Mouse (Mus musculus) frontal cortex, adult (tissue): Measurements from ENCODE around the gene Il2rg.

ENCODE experiments used
- ATAC-seq: cut with Nextera tagmentation; 2 replicates; pipeline ENCODE4 v1.9.2; 2017; ENCODE audit warnings: mild to moderate bottlenecking, moderate library complexity, mixed read lengths; ENCODE audit not compliant: low TSS enrichment

Il2rg gene

GRCm38 (mm10) chrX:101268025-101268754, at the start of gene Il2rg:
Il2rg (minus strand) TSS chrX:101268255.
- no peak for ATAC-seq

DNA sequence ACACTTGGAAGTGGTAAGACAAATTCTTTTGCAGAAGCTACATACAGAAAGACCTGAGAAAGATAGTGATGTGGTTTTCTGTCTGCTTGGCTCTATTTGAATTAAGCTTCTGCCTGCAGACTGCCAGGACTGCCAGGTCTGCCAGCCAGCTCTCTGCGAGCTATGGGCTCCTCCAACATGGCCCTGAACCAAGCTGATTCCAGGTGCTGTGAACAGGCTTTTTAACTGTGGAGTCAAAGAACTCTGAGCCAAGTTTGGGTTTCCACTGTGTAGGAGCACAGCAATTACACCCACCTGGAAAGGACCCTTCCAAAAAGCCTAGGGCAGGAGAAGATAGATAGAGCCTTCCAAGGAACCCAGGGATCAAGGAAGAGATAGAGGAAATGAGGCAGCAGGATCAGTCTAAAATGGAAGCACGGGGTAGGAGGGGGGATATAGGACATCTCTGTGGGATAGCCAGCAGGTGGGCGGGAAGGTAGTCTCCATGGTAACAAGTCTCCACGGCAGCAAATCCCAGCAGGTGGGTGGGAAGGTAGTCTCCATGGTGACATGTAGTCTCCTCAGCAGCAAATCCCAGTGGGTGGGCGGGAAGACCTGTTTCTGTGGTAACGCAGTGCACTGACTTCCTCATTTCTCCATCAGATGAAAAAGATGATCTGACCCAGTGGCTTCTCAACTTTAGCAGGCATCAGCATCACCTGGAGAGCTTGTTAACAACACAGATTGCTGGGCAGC, 45.7 kb upstream of the Il2rg start:
- ATAC-seq = peak; percentile 79

DNA sequence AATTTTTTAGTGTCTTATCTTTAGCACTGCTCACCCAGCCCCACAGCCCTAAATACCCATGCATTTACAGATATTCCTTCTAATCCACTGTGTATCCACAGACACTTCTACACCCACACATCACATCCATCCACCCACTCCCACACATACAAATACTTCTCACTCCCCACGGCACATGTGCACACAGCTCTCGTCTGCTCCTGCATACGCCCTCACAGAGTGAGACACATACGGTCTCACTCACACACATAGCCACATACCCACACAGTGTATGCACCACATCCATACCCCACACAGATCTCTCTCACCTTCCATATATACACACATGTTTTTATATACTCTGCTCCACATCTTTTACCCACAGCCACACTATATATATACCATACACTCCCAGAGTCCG, 41.2 kb upstream of the Il2rg start:
- peak; percentile 52 for ATAC-seq

DNA sequence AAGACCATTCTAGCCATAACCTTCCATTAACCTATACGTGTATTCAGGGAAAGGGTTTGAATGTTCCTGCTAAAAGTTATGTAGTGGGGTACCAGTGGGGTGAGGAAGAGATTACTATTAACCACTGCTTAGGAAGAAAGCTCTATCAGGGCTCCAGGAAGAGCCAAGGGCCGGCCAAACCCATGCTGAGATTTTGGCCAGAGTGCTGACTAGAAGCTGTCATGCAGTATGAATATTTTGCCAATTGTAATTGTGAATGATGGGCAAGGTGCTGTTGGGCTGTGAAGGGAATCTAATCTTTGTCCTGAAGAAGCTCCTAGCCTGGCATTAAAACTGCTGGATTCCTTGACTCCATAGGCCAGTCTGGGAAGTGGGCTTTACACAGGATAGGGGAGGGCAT, 36.6 kb upstream of the Il2rg start:
- no peak for ATAC-seq

- ATAC-seq = peak; percentile 36; the same call in 1 of the 2 replicates
Observed at GRCm38 (mm10) chrX:101301654-101302053, 33.6 kb upstream of the Il2rg start.

DNA sequence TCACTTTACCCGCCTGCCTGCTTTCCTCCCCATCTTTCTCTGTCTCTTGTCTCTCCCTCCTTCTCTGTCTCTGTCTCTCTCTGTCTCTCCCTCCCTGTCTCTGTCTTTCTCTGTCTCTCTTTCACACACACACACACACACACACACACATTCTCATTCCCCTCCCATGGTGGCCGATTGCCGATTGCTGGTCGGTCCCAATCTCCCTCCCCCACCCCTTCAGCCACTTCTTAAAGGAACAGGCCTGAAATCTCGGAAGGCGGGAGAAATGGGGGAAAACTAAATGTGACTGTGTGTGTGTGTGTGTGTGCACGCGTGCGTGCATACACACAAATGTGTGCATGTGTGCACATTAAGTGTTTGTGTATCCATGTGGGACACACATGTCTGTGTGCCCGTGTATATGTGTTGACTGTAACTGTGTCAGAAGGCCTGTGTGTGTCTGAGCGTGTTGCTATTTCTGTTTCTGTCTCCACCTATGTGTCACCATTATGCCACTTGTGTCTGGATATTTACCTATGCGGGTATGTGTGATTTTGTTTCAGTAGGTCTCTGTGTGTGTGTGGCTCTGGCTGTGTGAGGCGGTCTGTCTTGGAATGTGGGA, 32.5 kb upstream of the Il2rg start:
- ATAC-seq = 0 out of 2 replicates have a peak, but pooled peaks have one; percentile 12

DNA sequence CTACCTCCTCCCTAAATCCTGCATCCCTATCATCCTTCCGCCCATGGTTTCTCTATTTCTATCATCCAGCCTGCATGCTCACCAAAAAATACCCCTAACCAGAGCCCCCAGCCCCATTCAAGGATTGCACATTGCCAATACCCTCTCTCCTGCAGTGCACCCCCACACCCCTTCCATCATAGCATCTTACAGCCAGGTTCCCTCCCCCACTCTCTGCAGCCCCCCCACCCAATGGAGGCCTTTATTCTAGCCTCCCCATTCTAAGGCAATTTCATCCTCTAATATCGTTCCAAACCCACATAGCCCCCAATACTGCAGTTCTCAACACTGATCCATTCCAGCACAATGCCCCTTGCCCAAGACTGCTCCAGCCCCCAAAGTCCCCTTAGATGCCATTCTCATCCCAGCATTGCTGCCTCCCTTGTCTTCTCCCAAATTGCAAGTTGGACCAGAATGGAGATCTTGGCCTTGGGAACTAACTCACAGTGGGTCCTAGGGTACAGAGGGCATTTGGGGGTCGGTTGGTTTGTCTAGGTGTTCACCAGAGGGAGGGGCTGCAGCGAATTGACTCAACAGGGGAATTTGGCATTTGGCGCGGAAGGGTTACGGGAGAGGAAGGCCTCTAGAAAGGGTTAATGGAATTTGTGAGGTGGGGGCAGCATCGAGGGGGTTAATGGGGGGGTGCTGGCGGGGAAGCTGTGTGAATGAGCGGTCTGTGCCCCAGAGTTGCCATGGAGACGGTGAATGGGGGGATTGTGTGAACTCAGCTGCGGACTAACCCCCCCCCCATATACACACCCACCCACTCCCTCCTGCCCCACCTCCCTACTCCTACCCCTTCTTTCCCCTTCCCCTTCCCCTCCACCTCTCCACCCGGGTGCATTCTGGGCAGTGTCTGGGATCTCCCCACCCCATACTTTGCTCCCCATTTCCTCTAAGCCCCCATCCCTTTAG, 31.7 kb upstream of the Il2rg start:
- no peak for ATAC-seq

DNA sequence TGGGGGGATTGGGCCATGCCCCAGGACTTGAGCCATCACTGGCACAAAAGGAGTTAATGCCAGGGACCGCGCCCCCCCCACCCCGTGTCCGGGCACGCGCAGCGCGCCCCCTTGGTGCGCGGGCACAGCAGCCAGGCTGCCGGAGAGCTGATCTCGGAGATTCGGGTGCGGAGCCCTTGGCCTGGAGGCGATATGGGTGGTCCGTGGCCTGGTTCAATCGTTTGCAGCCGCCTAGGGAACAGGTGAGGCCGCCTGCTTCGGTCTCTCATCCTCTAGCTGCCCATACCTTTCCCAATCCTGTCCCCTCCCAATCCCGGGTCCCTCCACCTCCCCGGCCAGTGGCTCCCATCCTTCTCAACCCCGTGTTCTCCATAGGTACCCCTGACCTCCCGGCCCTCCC, 31.0 kb upstream of the Il2rg start, which contains the start of gene Nlgn3:
TSS of gene Nlgn3 (plus strand) at position 114 of the 400 bp plus-strand sequence.
- ATAC-seq = peak; percentile 24; the same call in 1 of the 2 replicates

- no peak for ATAC-seq
Observed at GRCm38 (mm10) chrX:101290111-101290510, 22.1 kb upstream of the Il2rg start.

- no peak for ATAC-seq
Observed at GRCm38 (mm10) chrX:101289037-101289436, 21.0 kb upstream of the Il2rg start.

- ATAC-seq = no peak
Observed at GRCm38 (mm10) chrX:101288432-101288831, 20.4 kb upstream of the Il2rg start.

GRCm38 (mm10) chrX:101287543-101287942, 19.5 kb upstream of the Il2rg start:
- no peak for ATAC-seq

DNA sequence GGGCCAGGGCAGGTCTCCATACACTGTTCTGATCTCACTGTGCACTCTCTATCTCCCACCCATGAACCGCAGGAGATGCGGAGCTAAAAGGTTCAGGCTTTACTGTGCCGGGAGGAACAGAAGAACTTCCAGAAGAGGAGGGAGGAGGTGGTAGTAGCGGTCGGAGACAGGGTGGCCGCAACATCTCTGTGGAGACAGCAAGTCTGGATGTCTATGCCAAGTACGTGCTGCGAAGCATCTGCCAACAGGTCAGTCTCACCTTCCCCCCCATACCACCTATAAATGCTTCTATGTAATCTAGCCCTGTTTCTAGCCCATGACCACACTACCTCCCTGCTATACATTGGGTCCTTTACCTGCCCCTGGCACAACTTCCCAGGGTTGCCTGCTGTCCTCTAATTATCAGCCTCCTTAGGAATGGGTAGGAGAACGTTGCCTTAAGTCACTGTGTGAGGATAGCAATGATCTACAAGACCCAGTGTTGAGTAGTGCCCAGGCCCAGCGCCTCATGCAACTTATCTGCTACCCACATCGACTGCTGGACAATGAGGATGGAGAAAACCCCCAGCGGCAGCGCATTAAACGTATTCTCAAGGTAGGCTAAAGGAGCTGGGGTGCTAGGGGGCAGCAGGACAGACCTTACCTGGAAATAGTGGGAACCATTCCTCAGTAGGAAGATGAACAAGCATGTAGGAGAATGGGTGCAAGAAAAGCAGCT, 18.1 kb upstream of the Il2rg start:
- ATAC-seq = no peak

DNA sequence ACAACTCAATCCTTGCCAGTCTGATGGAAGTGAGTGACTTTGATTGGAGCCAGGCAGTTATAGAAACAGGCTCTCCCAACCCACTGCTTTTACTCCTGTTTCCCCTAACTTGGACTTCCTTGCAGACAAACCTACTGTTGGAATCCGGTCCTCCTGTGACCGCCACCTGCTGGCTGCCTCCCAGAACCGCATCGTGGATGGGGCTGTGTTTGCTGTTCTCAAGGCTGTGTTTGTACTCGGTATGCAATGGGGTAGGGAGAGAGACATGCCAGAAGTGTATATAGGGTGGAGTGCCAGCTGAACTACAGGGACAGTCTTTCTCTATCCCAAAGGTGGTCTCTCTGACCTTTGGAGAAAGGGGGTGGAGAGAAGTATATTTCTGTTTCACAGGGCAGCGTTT, 17.5 kb upstream of the Il2rg start:
- peak; percentile 76 for ATAC-seq

- no peak for ATAC-seq
Observed at GRCm38 (mm10) chrX:101282813-101283212, 14.8 kb upstream of the Il2rg start.

- ATAC-seq = peak; percentile 98
Observed at GRCm38 (mm10) chrX:101273875-101274738, 6.1 kb upstream of the Il2rg start, which contains the start of gene Med12. Med12 (plus strand) TSS chrX:101274030.

DNA sequence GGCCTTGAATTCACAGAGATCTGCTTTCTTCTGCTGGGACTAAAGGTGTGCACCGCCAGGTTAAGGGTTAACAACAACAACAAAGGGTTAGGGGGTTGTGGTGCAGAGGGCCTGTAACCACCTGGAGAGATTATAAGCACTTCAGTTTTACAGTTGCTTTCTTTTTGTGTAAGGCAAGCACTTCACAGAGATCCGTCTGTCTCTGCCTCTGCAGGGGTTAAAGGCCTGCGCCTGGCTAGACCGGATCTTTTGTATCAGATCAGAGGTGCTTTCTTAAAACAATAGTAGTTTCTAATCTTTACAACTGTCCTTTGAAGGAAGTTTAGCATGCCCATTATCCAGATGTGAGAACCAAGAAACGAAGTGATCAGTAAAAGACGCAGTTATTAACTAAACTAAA, 5.4 kb upstream of the Il2rg start:
- ATAC-seq = no peak

DNA sequence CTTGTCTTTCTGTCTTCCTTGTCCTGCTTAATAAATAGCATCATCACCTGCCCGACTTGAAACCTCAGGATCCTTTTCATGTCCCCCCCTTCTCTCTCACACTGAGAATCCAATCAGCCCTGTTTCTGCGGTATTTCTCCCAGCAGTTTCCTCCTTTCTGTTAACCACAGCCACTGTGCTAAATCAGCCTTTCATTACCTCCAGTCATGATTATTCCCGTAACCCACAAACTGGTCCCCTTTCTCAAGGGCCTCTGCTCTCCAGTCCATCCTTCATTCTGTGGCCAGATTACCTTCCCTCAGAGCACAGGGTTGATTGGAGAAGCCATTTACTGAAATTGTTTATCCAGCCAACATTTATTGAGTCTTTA, 685 bp upstream of the Il2rg start, which contains the start of gene Gm20489:
TSS of gene Gm20489 (minus strand) at position 269 of the 370 bp plus-strand sequence.
- no peak for ATAC-seq

DNA sequence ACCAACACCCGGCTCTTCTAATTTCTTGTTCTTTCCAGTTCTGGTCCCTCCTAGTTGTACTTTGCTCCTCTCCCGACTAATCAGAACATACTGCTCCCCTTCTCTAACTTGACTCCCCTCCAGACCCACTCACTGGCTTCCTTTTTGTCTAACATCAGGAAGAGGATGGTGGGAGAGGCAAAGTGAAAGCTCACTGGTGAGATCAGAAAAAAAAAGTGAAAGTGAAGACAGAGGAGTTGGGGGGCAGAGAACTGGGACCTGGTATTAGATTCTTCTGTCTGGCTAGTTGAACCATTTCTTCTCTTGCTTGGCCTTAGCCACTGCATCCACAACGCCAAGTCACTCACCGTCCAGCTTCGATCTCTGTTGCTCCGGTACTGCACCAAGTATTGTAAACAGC, 1.4 kb downstream of the Il2rg start:
- ATAC-seq = no peak

- no peak for ATAC-seq
Observed at GRCm38 (mm10) chrX:101263892-101264291, 4.2 kb downstream of the Il2rg start, which contains the start of gene Gm614. Gm614 (minus strand) TSS chrX:101263992.
